Mouse (Mus musculus) CH12.LX (cell line): ENCODE measurements around the gene Fam234b. TPM values are rescaled to one million over a fixed set of nuclear protein-coding genes. Genes with fewer than 3 reads are reported as not detected.

Experiments used
- DNase-seq: peaks from one replicate; pipeline ENCODE4 v3.0.0-alpha.2; 2013; ENCODE audit errors: extremely low read depth
- H3K27ac ChIP-seq: 2 replicates; pipeline ENCODE4 v1.5.1; 2012; ENCODE audit warnings: low read depth, mild to moderate bottlenecking, control low read depth, moderate library complexity; ENCODE audit not compliant: insufficient read depth
- H3K27me3 ChIP-seq: replicated peaks from 2 replicates; pipeline ENCODE3; 2012; ENCODE audit warnings: inconsistent platforms
- H3K36me3 ChIP-seq, 2 experiments: replicated peaks in 1 of 2; 2 replicates each; pipeline versions ENCODE3 to v1.6.1; 2012; ENCODE audit warnings: inconsistent platforms in 1 of 2, low read length in 1 of 2, mild to moderate bottlenecking in 1 of 2, mixed read lengths in 1 of 2, moderate library complexity in 1 of 2; ENCODE audit not compliant: control insufficient read depth in 1 of 2, insufficient read depth in 1 of 2
- H3K4me1 ChIP-seq, 2 experiments: 2 replicates each; pipeline ENCODE4 v1.6.1; 2012; ENCODE audit warnings: inconsistent platforms in 1 of 2, moderate library complexity in 1 of 2; ENCODE audit not compliant: insufficient read depth in 2 of 2, control insufficient read depth in 1 of 2
- H3K4me2 ChIP-seq: 2 replicates; pipeline ENCODE4 v1.6.1; 2012; ENCODE audit warnings: low read depth, mild to moderate bottlenecking, control low read depth; ENCODE audit not compliant: poor library complexity, insufficient read depth, severe bottlenecking
- H3K4me3 ChIP-seq, 3 experiments: fragments of 150-350 bp in 1 of 3; sonication (generic) in 1 of 3; replicated peaks in 1 of 3; 2 replicates each; pipeline versions ENCODE3 to v1.5.1; 2011 to 2012; ENCODE audit warnings: low read depth in 2 of 3, low read length in 2 of 3, mild to moderate bottlenecking in 2 of 3, moderate library complexity in 2 of 3, control low read depth in 1 of 3, improper control_type of control experiment in 1 of 3, inconsistent platforms in 1 of 3, mixed read lengths in 1 of 3; ENCODE audit not compliant: poor library complexity in 1 of 3
- H3K79me2 ChIP-seq: replicated peaks from 2 replicates; pipeline ENCODE4 v1.6.1; 2012; ENCODE audit warnings: mild to moderate bottlenecking, moderate library complexity; ENCODE audit not compliant: control insufficient read depth, poor library complexity, insufficient read depth, severe bottlenecking; ENCODE audit errors: extremely low read depth
- H3K9ac ChIP-seq: 2 replicates; pipeline ENCODE4 v1.6.1; 2012; ENCODE audit warnings: low read depth, mild to moderate bottlenecking, control low read depth, moderate library complexity; ENCODE audit not compliant: insufficient read depth
- H3K9me3 ChIP-seq: replicated peaks from 2 replicates; pipeline ENCODE3; 2012; ENCODE audit warnings: low read length, inconsistent platforms, mixed read lengths
- BHLHE40 ChIP-seq: IDR thresholded peaks from 2 replicates; pipeline ENCODE4 v1.6.1; 2011; ENCODE audit warnings: mild to moderate bottlenecking, low read depth, low read length, improper control_type of control experiment
- CTCF ChIP-seq, 2 experiments: IDR thresholded peaks in 1 of 2; conservative IDR thresholded peaks in 1 of 2; 2 replicates each; pipeline ENCODE4 v1.5.1; 2011 to 2012; ENCODE audit warnings: low read depth in 2 of 2, low read length in 2 of 2, improper control_type of control experiment in 1 of 2, inconsistent platforms in 1 of 2, mild to moderate bottlenecking in 1 of 2, moderate library complexity in 1 of 2
- ELF1 ChIP-seq: IDR thresholded peaks from 2 replicates; pipeline ENCODE4 v1.6.1; 2014; ENCODE audit warnings: low read depth, mild to moderate bottlenecking, inconsistent platforms, low read length, improper control_type of control experiment
- ETS1 ChIP-seq: conservative IDR thresholded peaks from 2 replicates; pipeline ENCODE4 v1.6.1; 2012; ENCODE audit warnings: low read depth, mild to moderate bottlenecking, inconsistent platforms, low read length, improper control_type of control experiment, moderate library complexity
- HCFC1 ChIP-seq: IDR thresholded peaks from 2 replicates; pipeline ENCODE4 v1.6.1; 2012; ENCODE audit warnings: low read depth, mild to moderate bottlenecking, inconsistent platforms, low read length, improper control_type of control experiment
- JUND ChIP-seq: conservative IDR thresholded peaks from 2 replicates; pipeline ENCODE4 v1.6.1; 2011; ENCODE audit warnings: low read depth, low read length, improper control_type of control experiment
- KAT2A ChIP-seq: IDR thresholded peaks from 2 replicates; pipeline ENCODE4 v1.6.1; 2012; ENCODE audit warnings: low read length, improper control_type of control experiment, inconsistent platforms; ENCODE audit not compliant: insufficient replicate concordance
- MAX ChIP-seq: IDR thresholded peaks from 2 replicates; pipeline ENCODE4 v1.6.1; 2011; ENCODE audit warnings: low read length, improper control_type of control experiment
- MAZ ChIP-seq: IDR thresholded peaks from 2 replicates; pipeline ENCODE4 v1.6.1; 2012; ENCODE audit warnings: low read depth, mild to moderate bottlenecking, inconsistent platforms, low read length, improper control_type of control experiment, moderate library complexity
- MEF2A ChIP-seq: IDR thresholded peaks from 2 replicates; pipeline ENCODE4 v1.6.1; 2014; ENCODE audit warnings: low read depth, mild to moderate bottlenecking, inconsistent platforms, low read length, improper control_type of control experiment, borderline replicate concordance
- MXI1 ChIP-seq: IDR thresholded peaks from 2 replicates; pipeline ENCODE4 v1.6.1; 2011; ENCODE audit warnings: mild to moderate bottlenecking, low read depth, low read length, improper control_type of control experiment
- MYC ChIP-seq: IDR thresholded peaks from 2 replicates; pipeline ENCODE4 v1.6.1; 2011; ENCODE audit warnings: low read depth, mild to moderate bottlenecking, improper control_type of control experiment, low read length
- PAX5 ChIP-seq: IDR thresholded peaks from 2 replicates; pipeline ENCODE4 v1.6.1; 2012; ENCODE audit warnings: low read length, inconsistent platforms, mixed read lengths
- POLR2A ChIP-seq: IDR thresholded peaks from 2 replicates; pipeline ENCODE4 v1.6.1; 2011; ENCODE audit warnings: low read depth, mild to moderate bottlenecking, improper control_type of control experiment, low read length
- POLR2AphosphoS2 ChIP-seq: IDR thresholded peaks from 2 replicates; pipeline ENCODE4 v1.6.1; 2011; ENCODE audit warnings: low read depth, low read length, improper control_type of control experiment
- RAD21 ChIP-seq: IDR thresholded peaks from 2 replicates; pipeline ENCODE4 v1.6.1; 2011; ENCODE audit warnings: low read depth, mild to moderate bottlenecking, low read length, improper control_type of control experiment, moderate library complexity
- SMC3 ChIP-seq: IDR thresholded peaks from 2 replicates; pipeline ENCODE4 v1.6.1; 2011; ENCODE audit warnings: low read depth, low read length, improper control_type of control experiment
- TBP ChIP-seq: conservative IDR thresholded peaks from 2 replicates; pipeline ENCODE4 v1.6.1; 2011; ENCODE audit warnings: low read depth, low read length, improper control_type of control experiment
- TCF12 ChIP-seq: IDR thresholded peaks from 2 replicates; pipeline ENCODE4 v1.6.1; 2014; ENCODE audit warnings: low read depth, mild to moderate bottlenecking, inconsistent platforms, low read length, improper control_type of control experiment
- USF1 ChIP-seq: IDR thresholded peaks from 2 replicates; pipeline ENCODE4 v1.6.1; 2014; ENCODE audit warnings: low read depth, mild to moderate bottlenecking, inconsistent platforms, low read length, improper control_type of control experiment
- USF2 ChIP-seq: conservative IDR thresholded peaks from 2 replicates; pipeline ENCODE4 v1.6.1; 2011; ENCODE audit warnings: low read depth, low read length, improper control_type of control experiment
- ZC3H11A ChIP-seq: IDR thresholded peaks from 2 replicates; pipeline ENCODE4 v1.6.1; 2012; ENCODE audit warnings: low read depth, mild to moderate bottlenecking, inconsistent platforms, low read length, improper control_type of control experiment
- ZKSCAN1 ChIP-seq: IDR thresholded peaks from 2 replicates; pipeline ENCODE4 v1.6.1; 2012; ENCODE audit warnings: low read depth, inconsistent platforms, low read length, improper control_type of control experiment, borderline replicate concordance
- ZNF384 ChIP-seq: IDR thresholded peaks from 2 replicates; pipeline ENCODE4 v1.6.1; 2012; ENCODE audit warnings: low read depth, low read length, improper control_type of control experiment, inconsistent platforms
- dilution Hi-C: fragments of 300-500 bp; cut with MboI; formaldehyde crosslinking; loops from 2 replicates; pipeline ENCODE4 v1.14.3; 2020; ENCODE audit warnings: low sequenced_read_pairs; ENCODE audit not compliant: extremely low pct_unique_long_range_greater_than_20kb, extremely low pct_ligation_motif_present
- in situ Hi-C: fragments of 300-500 bp; cut with MboI; formaldehyde crosslinking; loops from 3 replicates; pipeline ENCODE4 v1.14.3; 2019; ENCODE audit warnings: low sequenced_read_pairs, low pct_ligation_motif_present, low pct_unique_long_range_greater_than_20kb, mixed read lengths
- polyA plus RNA-seq: library from polyadenylated mRNA; unstranded; fragments of >175 nt; gene quantifications from 2 replicates; pipeline ENCODE4 v1.2.1, GENCODE M21; 2012; ENCODE audit warnings: low read depth; ENCODE audit not compliant: insufficient read length
- total RNA-seq, 2 experiments: library from RNA; depleted of rRNA; stranded (reverse); fragments of 300-350 nt in 1 of 2; fragments of >200 nt in 1 of 2; gene quantifications; 2 replicates each; pipeline ENCODE4 v1.2.3; 2012 to 2014

The Fam234b gene
- total and polyA plus RNA-seq, 3 experiments = 0.04 to 0.76 (median 0.20) TPM

- no peak overlapping the region for H3K9ac ChIP-seq
- dilution Hi-C loops = no loop called here
- no peaks in the 10 kb centered on the region for H3K79me2 ChIP-seq
- TF ChIP-seq TBP (no peak), ZNF384 (no peak), USF1 (no peak), ELF1 (no peak), ZKSCAN1 (no peak), MEF2A (no peak), ZC3H11A (no peak), MAX (no peak), MAZ (no peak), KAT2A (no peak), TCF12 (no peak), HCFC1 (no peak), USF2 (no peak), MXI1 (no peak), POLR2AphosphoS2 (no peak), MYC (no peak), SMC3 (no peak)
- H3K4me2 ChIP-seq = no peak overlapping the region
- DNase-seq = no peak
- no peaks in the 10 kb centered on the region for H3K9me3 ChIP-seq
- in situ Hi-C loops = no loop called here
- H3K27ac ChIP-seq = no peak overlapping the region
- no peak overlapping the region for H3K4me3 ChIP-seq
- H3K36me3 ChIP-seq = no peaks in the 10 kb centered on the region
- H3K27me3 ChIP-seq = no peaks in the 10 kb centered on the region
- H3K4me1 ChIP-seq = peaks cover 0 to 4% of the 10 kb centered on the region in 2 experiments; a peak in 1 of 4 replicates
Observed at GRCm38 (mm10) chr6:135165706-135166105, 32.1 kb upstream of the Fam234b start.

- no peak for TF ChIP-seq POLR2A
- TF ChIP-seq CTCF (conservative IDR thresholded peaks at IDR 0.05 in 1 of 2, IDR thresholded peaks at IDR 0.05 in 1 of 2; ENCODE audit: low read depth in 2 of 2, low read length in 2 of 2) = no peak
- TF ChIP-seq ETS1 = no peak
- no peak for TF ChIP-seq JUND
- TF ChIP-seq ZKSCAN1 = no peak
- no peak for TF ChIP-seq BHLHE40
- no peak for TF ChIP-seq RAD21
- TF ChIP-seq TCF12 = no peak
- TF ChIP-seq PAX5 = no peak
- no peak for TF ChIP-seq MAX
- TF ChIP-seq TBP = no peak
- TF ChIP-seq USF2 = no peak
- no peaks in the 10 kb centered on the region for H3K27me3 ChIP-seq
- dilution Hi-C loops = no loop called here
- H3K9ac ChIP-seq = no peak overlapping the region
- DNase-seq = no peak
- no peak overlapping the region for H3K27ac ChIP-seq
- peaks cover 0 to 7% of the 10 kb centered on the region in 2 experiments; a peak in 1 of 4 replicates for H3K4me1 ChIP-seq
- H3K4me2 ChIP-seq = no peak overlapping the region
- H3K36me3 ChIP-seq = no peaks in the 10 kb centered on the region
- no peaks in the 10 kb centered on the region for H3K79me2 ChIP-seq
- H3K4me3 ChIP-seq = no peak overlapping the region
- no peaks in the 10 kb centered on the region for H3K9me3 ChIP-seq
- in situ Hi-C loops = no loop called here
Observed at GRCm38 (mm10) chr6:135166262-135166661, 31.5 kb upstream of the Fam234b start.
